Mouse (Mus musculus) stomach, embryonic 14.5 days (tissue): Measurements from ENCODE around the gene Ilkap. TPM values are rescaled to one million over a fixed set of nuclear protein-coding genes. Genes with fewer than 3 reads are reported as not detected.

Experiments used
- ATAC-seq: fragments of 200-750 bp; cut with Nextera tagmentation; 2 replicates; pipeline ENCODE4 v1.8.0; 2017; ENCODE audit warnings: low read depth, moderate TSS enrichment; ENCODE audit not compliant: insufficient number of reproducible peaks, insufficient read depth, low FRiP score
- H3K27ac ChIP-seq: fragments of 300-500 bp; sonication (generic); 2 replicates; pipeline ENCODE4 v1.5.1; 2014; ENCODE audit warnings: mild to moderate bottlenecking, low read length, moderate library complexity, mixed read lengths
- H3K27me3 ChIP-seq: fragments of 300-500 bp; sonication (generic); 2 replicates; pipeline ENCODE4 v1.6.1; 2014; ENCODE audit warnings: low read length, control low read depth, mixed read lengths; ENCODE audit not compliant: control insufficient read depth, insufficient read depth
- H3K36me3 ChIP-seq: fragments of 300-500 bp; sonication (generic); 2 replicates; pipeline ENCODE4 v1.6.1; 2014; ENCODE audit warnings: mild to moderate bottlenecking, control low read depth, low read length, moderate library complexity, mixed read lengths; ENCODE audit not compliant: control insufficient read depth, insufficient read depth
- H3K4me1 ChIP-seq: fragments of 300-500 bp; sonication (generic); 2 replicates; pipeline ENCODE4 v1.6.1; 2014; ENCODE audit warnings: low read length, control low read depth, mixed read lengths; ENCODE audit not compliant: control insufficient read depth, insufficient read depth
- H3K4me2 ChIP-seq: fragments of 300-500 bp; sonication (generic); replicated peaks from 2 replicates; pipeline ENCODE4 v1.6.1; 2014; ENCODE audit warnings: low read depth, low read length, control low read depth
- H3K4me3 ChIP-seq: fragments of 300-500 bp; sonication (generic); 2 replicates; pipeline ENCODE4 v1.5.1; 2014; ENCODE audit warnings: low read depth, low read length, control low read depth
- H3K9ac ChIP-seq: fragments of 300-500 bp; sonication (generic); replicated peaks from 2 replicates; pipeline ENCODE4 v1.6.1; 2014; ENCODE audit warnings: low read depth, mild to moderate bottlenecking, control low read depth, low read length, moderate library complexity, mixed read lengths
- H3K9me3 ChIP-seq: fragments of 300-500 bp; sonication (generic); 2 replicates; pipeline ENCODE4 v1.6.1; 2016; ENCODE audit warnings: low read depth, low read length, control low read depth; ENCODE audit not compliant: control insufficient read depth
- WGBS: fragments of 180-500 bp; shearing (Covaris S2); extraction: QIAGEN DNeasy Blood & Tissue Kit; methylation state at CpG from one replicate; pipeline ENCODE4 v1.1.7; 2014; 5-methylcytosine and 5-hydroxymethylcytosine counted together
- polyA plus RNA-seq: library from polyadenylated mRNA; unstranded; fragments of >200 nt; fragmentation: Nextera tagmentation; extraction: Ambion mirVana; gene quantifications from 2 replicates; pipeline ENCODE4 v1.2.1, GENCODE M21; 2014

Ilkap gene
- polyA plus RNA-seq, 1 experiment from 2014 or later: 146 TPM

GRCm38 (mm10) chr1:91437083-91437400 lies 38.4 kb upstream of the Ilkap start:
- Histone ChIP-seq H3K4me2 (no peak overlapping the region), H3K9ac (no peak overlapping the region), H3K4me3 (no peak overlapping the region), H3K27me3 (no peaks in the 10 kb centered on the region), H3K9me3 (no peaks in the 10 kb centered on the region), H3K4me1 (peaks cover 16% of the 10 kb centered on the region), H3K36me3 (peaks cover 19% of the 10 kb centered on the region), H3K27ac (no peak overlapping the region)
- whole genome bisulfite sequencing: 97% methylated on average over 3 of the region's 3 CpGs
- no peak for ATAC-seq

DNA sequence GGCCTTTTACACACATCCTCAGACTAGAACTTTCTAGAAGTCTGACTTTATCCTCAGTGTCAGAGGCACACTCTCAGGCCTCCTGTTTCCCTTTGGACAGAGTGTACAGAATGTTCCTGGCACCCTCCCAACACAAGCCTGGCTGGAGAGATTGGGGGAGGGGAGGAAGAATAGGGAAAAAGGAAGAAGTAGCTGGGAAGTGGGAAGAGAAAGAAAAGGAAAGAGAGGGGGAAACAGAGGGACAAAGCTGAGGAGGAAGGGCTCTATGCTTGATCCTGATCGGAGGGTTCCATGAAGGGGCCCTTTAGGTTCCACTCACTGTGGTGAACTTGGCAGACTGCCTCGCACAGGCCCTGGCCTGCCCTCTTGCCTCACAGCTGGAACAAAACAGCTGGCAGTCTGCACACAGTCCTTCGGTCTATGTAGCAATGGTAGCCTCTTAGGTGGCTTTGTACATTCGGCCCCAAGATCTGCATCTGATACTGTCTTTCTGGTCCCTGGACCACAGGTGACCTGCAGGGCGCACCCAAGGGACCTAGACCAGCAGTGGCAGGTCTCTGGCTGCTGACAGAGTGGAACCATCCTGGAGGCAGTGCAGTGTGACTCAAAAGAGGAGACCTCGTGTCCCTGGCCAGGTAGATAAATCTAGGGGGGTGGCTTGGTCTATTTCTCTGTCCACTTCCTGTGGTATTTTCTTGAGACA lies 37.9 kb upstream of the Ilkap start:
- 51% methylated on average over 6 of the region's 6 CpGs for WGBS
- ATAC-seq: peak; percentile 74
- H3K4me2 ChIP-seq: no peak overlapping the region
- no peak overlapping the region for H3K4me3 ChIP-seq
- H3K27ac ChIP-seq: peak overlapping the region; percentile 81
- peaks cover 16% of the 10 kb centered on the region for H3K4me1 ChIP-seq
- H3K36me3 ChIP-seq: peaks cover 21% of the 10 kb centered on the region
- H3K9ac ChIP-seq: no peak overlapping the region
- no peaks in the 10 kb centered on the region for H3K27me3 ChIP-seq
- H3K9me3 ChIP-seq: no peaks in the 10 kb centered on the region

GRCm38 (mm10) chr1:91435606-91436130 lies 37.1 kb upstream of the Ilkap start:
- Histone ChIP-seq H3K27ac (peak overlapping the region; percentile 81; the same call in 1 of the 2 replicates), H3K36me3 (peaks cover 21% of the 10 kb centered on the region), H3K4me1 (peaks cover 16% of the 10 kb centered on the region), H3K27me3 (no peaks in the 10 kb centered on the region), H3K4me2 (no peak overlapping the region), H3K9me3 (no peaks in the 10 kb centered on the region), H3K9ac (no peak overlapping the region), H3K4me3 (no peak overlapping the region)
- no peak for ATAC-seq
- 89% methylated on average over 13 of the region's 13 CpGs for WGBS

DNA sequence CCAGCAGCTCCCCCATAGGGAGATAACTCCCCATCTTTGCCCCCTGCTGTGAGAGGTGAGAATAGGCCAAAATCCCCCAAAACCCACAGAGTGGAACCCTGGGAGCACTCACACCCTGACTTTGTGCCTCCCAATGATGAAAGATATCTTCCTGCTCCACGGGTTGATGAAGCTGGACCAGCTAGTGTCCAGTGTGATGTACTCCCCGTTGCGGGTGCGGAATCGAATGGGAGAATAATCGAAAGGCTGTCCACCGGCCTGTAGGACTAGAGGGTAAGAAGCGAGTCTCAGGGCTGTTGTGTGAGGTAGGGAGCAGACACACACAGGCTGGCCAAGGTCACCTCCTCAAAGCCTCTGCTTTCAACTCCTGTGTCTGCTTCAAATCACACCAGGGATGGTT lies 36.3 kb upstream of the Ilkap start:
- no peak for ATAC-seq
- H3K9ac ChIP-seq: no peak overlapping the region
- H3K27me3 ChIP-seq: no peaks in the 10 kb centered on the region
- H3K27ac ChIP-seq: no peak overlapping the region
- H3K4me2 ChIP-seq: no peak overlapping the region
- peaks cover 16% of the 10 kb centered on the region for H3K4me1 ChIP-seq
- H3K9me3 ChIP-seq: no peaks in the 10 kb centered on the region
- peaks cover 18% of the 10 kb centered on the region for H3K36me3 ChIP-seq
- H3K4me3 ChIP-seq: no peak overlapping the region
- WGBS: 93% methylated on average over 8 of the region's 8 CpGs

- Histone ChIP-seq H3K36me3 (peaks cover 21% of the 10 kb centered on the region), H3K9me3 (no peaks in the 10 kb centered on the region), H3K4me2 (no peak overlapping the region), H3K4me3 (no peak overlapping the region), H3K27ac (no peak overlapping the region), H3K9ac (no peak overlapping the region), H3K27me3 (no peaks in the 10 kb centered on the region), H3K4me1 (peaks cover 4% of the 10 kb centered on the region)
- WGBS: 64% methylated on average over 7 of the region's 7 CpGs
- ATAC-seq: no peak
Observed at GRCm38 (mm10) chr1:91430761-91431160, 32.1 kb upstream of the Ilkap start.

- 92% methylated on average over 10 of the region's 10 CpGs for WGBS
- H3K27me3 ChIP-seq: no peaks in the 10 kb centered on the region
- H3K36me3 ChIP-seq: peaks cover 16% of the 10 kb centered on the region
- H3K4me3 ChIP-seq: no peak overlapping the region
- no peaks in the 10 kb centered on the region for H3K9me3 ChIP-seq
- H3K9ac ChIP-seq: no peak overlapping the region
- H3K4me1 ChIP-seq: no peaks in the 10 kb centered on the region
- H3K27ac ChIP-seq: no peak overlapping the region
- ATAC-seq: no peak
- H3K4me2 ChIP-seq: no peak overlapping the region
Observed at GRCm38 (mm10) chr1:91429212-91429611, 30.6 kb upstream of the Ilkap start.

- 24% methylated on average over 4 of the region's 4 CpGs for WGBS
- no peaks in the 10 kb centered on the region for H3K27me3 ChIP-seq
- H3K4me1 ChIP-seq: no peaks in the 10 kb centered on the region
- H3K9me3 ChIP-seq: no peaks in the 10 kb centered on the region
- H3K36me3 ChIP-seq: peaks cover 16% of the 10 kb centered on the region
- peak; percentile 71; the same call in 1 of the 2 replicates for ATAC-seq
- H3K27ac ChIP-seq: no peak overlapping the region
- no peak overlapping the region for H3K9ac ChIP-seq
- no peak overlapping the region for H3K4me2 ChIP-seq
- H3K4me3 ChIP-seq: no peak overlapping the region
Observed at GRCm38 (mm10) chr1:91428614-91429013, 30.0 kb upstream of the Ilkap start.

- H3K4me1 ChIP-seq: no peaks in the 10 kb centered on the region
- no peaks in the 10 kb centered on the region for H3K27me3 ChIP-seq
- no peak for ATAC-seq
- H3K27ac ChIP-seq: no peak overlapping the region
- H3K36me3 ChIP-seq: peaks cover 9% of the 10 kb centered on the region
- 80% methylated on average over 9 of the region's 9 CpGs for WGBS
- no peak overlapping the region for H3K4me2 ChIP-seq
- no peak overlapping the region for H3K9ac ChIP-seq
- H3K4me3 ChIP-seq: no peak overlapping the region
- H3K9me3 ChIP-seq: no peaks in the 10 kb centered on the region
Observed at GRCm38 (mm10) chr1:91426397-91426796, 27.8 kb upstream of the Ilkap start.

- no peak overlapping the region for H3K9ac ChIP-seq
- H3K4me1 ChIP-seq: no peaks in the 10 kb centered on the region
- no peak for ATAC-seq
- H3K4me2 ChIP-seq: no peak overlapping the region
- no peak overlapping the region for H3K4me3 ChIP-seq
- WGBS: 88% methylated on average over 8 of the region's 8 CpGs
- H3K9me3 ChIP-seq: no peaks in the 10 kb centered on the region
- peaks cover 5% of the 10 kb centered on the region; the same call in 1 of the 2 replicates for H3K36me3 ChIP-seq
- H3K27ac ChIP-seq: no peak overlapping the region
- H3K27me3 ChIP-seq: no peaks in the 10 kb centered on the region
Observed at GRCm38 (mm10) chr1:91420601-91421065, 22.0 kb upstream of the Ilkap start.
